Mouse (Mus musculus): Measurements from ENCODE around the gene Senp5.

Gene Senp5

DNA sequence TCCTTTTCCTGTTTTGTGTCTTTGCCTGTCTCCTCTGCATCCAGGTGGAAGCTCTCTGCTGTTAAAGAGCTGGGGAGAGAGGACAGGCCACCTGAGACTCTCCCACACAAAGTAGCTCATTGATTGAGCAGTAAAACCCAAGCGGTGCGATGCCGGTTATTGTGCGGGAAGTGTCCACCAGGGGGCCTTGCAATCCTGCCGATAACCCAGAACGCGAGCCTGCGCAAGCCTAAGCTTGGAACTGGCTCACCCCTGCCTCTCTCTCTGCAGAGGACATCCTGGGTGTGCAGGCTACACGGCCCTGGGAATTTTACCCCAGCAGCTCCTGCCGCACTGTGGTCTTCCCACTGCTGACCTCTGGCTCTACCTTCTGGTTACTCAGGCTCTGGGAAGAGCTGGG is 59.1 kb downstream of the Senp5 start:
- intact Hi-C loops (cut with DNase I) = no loop called here

DNA sequence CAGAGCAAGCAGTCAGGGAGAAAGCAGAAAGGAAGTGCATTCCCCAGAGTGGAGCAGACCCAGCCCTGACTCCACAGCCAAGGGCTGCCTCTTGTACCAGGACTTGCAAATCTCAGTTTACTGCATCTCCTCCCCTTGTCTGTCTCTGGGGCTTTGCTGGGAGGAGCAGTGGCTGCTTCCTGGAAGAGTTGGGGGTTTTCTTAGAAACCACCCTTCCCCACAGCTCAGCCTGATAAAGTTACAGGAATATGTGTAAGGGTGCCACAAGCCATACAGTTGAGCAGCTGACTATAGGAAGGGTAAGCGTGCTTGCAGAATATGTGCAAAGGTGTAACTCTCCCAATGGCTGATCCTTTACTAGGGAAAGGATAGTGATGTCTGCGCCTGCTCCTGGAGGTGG is 62.5 kb downstream of the Senp5 start:
- intact Hi-C loops (cut with DNase I) = no loop called here

DNA sequence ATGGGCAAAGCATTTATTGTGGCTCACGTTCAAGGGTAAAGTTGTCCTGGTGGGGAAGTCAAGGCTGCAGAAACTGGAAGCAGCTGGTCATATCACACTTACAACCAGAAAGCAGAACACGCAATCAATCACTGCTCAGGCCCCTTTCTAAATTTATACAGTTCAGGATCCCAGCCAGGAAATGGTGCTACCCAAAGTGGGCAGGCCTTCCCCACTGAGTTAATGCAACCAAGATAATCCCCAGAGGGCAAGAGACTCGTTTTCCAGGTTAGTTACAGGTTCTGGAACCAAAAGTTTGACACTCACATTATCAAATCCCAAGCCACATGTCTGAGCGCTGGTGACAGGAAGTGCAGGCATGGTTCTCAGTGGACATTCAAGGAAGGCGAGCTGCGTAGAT is 64.2 kb downstream of the Senp5 start:
- intact Hi-C loops (cut with DNase I) = no loop called here

DNA sequence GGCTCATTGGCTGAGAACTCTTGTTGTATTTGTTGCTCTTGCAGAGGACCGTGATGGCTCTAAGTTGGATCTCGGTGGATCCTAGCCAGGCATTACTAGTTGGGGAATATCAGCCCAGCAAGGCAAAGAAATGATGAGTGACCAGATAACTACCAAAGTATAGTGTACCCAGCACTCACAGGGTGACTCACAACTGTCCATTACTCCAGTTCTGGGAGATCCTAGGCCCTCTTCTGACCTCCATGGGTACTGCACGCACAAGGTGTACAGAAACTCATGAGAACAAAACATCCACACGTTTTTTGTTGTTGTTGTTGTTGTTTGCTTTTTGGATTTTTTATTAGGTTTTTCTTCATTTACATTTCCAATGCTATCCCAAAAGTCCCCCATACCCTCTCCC is 66.5 kb downstream of the Senp5 start:
- intact Hi-C loops (cut with DNase I) = no loop called here

DNA sequence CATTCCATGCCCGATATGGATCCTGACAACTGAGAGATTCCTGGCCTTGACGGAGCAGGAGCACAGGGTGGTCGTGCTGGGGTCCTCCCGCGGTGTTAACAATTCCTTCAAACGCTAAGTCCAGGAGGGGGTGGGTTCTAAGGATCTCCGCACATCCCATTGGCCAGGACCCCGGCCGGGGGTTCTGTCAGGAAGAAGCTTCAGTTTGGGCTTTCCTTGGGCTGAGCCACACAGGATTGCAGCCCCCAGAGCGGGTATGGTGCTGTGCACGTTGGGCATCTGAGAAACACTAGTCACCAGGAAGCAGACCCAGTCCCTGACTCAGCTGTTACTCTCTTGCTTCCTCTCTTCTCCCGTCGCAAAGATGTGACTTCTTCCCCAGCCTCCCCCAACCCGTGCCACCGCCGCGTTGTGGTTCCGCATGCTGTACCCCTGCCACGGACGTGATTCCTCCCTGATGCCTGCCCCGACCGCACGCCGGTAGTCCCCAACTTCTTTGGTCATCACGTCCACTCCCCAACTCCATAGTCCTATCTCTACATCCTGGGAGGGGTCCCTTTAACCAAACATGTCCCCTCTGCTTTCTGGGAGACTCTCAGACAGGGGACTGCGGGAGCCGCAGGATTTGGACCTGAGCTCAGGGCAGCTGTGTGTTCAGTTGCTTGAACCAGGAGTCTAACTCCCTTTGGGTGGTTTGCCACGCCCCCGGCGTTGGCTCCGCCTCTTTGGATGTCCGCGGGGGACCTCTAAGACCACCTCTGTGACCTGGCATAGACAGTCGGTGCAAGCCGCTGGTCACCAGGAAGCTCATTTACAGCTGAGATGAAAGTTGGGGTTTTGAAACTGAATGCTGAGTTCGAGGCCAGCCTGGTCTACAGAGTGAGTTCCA is 67.8 kb downstream of the Senp5 start:
- intact Hi-C loops (cut with DNase I) = no loop called here

DNA sequence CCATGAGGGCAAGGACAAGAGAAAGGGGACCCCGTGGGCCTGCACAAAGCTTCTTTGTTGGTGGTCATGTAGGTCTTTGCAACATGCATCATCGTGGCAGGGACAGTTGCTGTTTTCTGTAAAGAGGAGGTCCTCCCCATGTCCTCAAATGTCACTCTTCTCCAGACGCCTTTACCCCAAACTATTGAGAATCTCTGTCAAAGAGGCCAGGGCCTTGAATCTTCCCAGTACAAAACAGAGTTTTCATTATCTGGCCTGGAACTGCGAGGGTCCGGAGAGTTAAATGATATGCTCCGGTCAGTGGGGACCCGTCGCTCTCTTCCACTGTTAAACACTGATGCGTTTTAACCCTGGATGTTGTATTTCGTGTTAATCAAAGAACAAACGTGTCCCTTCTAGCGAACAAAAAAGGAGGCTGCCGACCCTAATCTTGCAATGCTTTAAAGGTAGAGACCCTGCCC is 68.5 kb downstream of the Senp5 start:
- intact Hi-C loops (cut with DNase I) = no loop called here

DNA sequence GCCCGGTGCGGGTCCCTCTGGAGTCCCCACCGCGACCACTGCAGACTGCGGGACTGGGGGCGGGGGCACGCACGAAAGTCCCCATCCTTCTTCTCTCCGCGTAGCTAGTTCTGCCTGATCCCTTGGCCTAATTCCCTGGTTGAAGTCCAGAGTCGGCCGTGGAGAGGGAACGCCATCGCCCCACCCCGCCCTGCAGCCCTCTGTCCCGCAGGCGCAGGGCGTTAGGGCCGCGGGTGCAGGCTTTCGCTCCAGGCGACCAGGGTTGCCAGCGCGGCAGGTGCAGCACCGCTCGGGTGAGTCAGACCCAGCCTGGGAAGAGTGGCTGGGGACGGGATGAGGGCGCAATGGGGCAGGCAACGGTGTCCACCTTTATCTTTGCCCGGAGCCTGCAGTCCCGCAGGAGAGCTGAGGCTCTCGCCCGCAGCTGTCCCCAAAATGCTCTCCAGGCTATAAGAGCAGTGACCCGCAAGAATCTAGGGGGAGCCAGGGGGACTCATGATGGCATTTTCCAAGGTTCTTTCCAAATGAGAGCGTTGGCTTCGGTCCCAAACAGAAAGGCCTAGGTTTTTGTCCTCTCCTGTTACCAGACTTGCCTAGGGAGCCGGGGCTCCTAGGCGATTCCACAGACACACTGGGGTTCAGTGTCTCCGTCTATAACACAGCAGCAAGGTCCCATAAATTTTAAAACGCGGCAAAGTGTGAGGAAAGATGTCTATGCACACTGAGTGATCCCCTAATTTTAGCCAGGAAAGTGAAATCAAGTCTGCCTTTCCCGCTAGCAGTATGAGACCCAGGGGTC is 69.1 kb downstream of the Senp5 start, which contains the start of gene Pigz:
TSS of gene Pigz (plus strand) at position 101 of the 799 bp plus-strand sequence.
- intact Hi-C loops (cut with DNase I) = no loop called here

DNA sequence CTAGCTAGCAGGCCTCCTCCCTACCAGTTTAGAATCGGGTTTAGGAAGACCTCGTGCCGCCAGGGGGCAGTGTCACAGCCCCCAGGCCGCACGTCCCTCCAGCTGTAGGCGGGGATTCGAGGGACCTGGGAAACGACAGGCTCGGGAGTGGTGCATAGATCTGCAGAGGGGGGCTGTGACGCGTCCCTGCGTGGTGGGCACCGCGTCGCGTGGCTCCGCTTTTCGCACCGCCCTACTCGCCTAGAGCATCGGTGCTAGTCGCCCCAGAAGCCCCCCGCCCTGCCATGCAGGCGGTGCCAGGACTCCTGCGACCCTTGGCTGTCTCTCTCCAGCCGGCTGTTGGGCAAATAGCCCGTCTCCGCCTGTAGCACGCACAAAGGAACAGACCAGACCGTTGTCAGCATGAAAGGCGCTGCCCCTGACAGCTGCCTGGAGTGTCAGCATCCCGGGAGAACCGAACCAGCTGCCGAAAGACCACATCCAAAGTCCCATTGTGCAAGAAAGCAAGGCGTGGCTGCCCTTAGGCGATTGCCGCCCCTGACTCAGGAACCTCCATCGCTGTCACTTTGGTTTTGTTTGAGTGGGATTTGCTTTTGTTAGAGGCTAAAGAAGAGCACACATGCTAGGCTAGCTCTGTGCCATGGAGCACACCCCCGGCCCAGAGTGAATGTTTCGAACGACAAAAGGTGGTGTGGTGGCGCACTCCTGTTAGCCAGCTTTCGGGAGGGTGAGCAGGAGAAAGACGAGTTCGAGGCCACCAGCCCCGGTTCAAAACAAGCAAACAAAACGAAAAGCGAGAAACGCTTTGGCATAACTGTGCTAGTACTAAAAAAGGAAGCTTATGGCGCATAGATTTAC is 70.0 kb downstream of the Senp5 start:
- intact Hi-C loops (cut with DNase I) = no loop called here

DNA sequence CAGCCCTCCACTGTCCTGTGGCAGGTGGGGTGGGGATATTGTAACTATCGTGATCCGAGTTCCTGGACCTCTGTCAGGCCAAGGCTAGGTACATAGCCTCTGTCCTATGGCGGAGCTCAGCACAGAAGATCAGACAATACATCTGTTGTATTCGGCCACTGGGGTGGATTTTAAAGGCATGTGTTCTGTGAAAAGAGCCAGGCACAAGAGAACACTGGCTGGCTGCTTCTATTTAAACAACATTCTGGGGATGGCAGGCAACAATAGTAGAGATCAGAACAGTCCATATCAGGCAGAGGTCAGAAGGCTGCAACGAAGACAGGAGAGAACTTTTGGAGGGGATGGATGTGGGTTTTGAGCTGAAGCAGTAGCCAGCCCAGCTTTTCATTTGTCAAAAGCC is 70.8 kb downstream of the Senp5 start:
- intact Hi-C loops (cut with DNase I) = no loop called here

DNA sequence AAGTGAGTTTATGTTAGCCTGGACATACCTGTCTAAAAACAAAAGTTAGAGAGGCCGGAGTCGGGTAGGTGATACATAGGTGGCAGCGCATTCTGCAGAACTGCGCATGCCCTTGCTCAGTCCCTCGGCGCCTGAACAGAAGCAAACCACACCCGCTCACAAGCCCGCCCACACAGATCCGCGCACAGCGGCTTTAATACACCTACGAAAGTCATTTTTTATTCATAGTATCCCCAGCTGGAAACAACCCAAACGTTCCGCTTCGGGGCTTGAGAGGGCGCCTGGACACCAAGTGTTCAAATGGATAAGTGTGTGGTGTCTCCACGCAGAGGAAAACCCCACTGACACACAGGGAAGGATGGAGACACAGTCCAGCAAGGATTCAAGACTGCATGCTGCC is 71.8 kb downstream of the Senp5 start:
- intact Hi-C loops (cut with DNase I) = no loop called here

DNA sequence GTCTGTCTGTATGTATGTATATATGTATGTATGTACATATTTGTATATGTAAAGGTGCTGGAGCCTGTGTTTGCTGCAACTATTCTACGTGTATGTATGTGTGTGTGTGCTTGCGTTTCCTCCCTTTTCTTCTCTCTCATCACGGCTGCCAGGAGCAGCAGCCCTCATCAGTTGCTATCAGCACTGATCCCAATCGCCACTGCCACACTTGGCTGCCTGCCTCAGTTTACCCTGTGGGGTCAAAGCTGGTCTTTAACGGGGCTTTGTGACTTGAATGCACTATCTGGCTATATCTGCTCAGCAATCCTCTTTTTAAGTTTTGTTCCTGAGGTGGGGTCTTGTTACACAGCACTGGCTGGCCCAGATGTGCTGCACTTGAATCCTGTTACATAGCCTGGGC is 75.7 kb downstream of the Senp5 start:
- intact Hi-C loops (cut with DNase I) = no loop called here

DNA sequence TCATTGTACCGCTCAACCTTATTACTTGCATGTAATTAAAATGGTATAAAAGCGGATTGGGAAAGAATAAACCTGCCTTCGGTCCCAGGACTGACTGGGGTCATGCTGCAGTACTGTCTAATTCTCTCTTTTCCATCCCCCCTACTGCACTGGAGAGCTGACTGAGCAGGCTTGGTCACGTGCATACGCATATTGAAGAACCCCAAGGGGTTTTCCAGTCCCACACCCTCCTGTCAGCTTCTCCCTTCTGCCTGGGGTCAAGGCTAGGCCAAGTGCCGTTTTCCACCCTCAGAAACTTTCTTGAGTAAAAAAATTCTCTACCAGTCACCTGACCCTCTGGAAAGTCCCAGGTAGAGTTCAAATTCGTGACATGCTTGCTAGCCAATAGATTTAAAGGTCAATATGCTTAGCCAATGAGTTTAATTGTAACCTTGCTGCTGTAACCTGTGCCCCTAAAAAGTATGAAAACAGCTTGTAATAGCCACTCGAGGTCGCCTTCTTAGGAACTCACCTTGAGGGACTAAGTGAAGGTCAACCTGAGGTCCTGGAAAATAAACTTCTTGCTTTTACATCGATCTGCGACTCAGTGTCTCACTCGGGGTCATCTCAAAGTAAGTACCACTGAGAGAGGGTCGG is 76.4 kb downstream of the Senp5 start:
- intact Hi-C loops (cut with DNase I) = no loop called here

DNA sequence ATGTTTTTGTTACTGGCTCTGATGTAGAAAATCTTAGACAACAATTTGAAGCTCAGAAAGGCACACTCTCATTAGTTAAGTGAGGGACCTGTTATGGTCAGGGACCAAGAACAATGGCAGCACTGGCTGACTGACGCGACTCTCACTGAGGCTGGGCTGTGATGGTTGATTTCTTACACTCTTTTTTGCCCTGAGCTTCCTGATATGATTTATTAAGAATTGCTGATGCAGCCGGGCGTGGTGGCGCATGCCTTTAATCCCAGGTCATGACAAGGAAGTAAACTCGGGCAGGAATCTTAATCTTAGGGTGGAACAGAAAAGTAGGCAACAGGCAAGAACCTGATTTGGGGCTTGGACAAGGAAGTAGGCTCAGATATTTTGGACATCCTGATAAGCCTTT is 77.0 kb downstream of the Senp5 start:
- intact Hi-C loops (cut with DNase I) = no loop called here

DNA sequence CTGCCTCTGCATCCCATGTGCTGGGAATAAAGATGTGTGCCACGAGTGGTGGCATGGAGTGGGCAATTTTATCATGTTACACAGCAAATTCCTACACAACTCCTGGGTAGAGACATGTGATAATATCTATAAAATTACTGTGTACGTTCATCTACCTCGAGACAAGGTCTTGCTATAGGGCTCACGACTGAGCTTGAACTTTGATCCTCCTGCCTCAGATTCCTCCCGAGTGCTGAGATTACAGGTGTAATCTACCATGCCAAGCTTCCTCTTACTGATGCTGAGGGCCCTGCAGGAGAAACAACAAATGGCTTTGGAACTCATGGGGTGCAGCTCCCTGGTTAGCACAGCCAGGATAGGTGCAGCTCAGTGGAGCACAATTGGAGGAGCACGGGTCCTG is 78.7 kb downstream of the Senp5 start:
- intact Hi-C loops (cut with DNase I) = no loop called here

DNA sequence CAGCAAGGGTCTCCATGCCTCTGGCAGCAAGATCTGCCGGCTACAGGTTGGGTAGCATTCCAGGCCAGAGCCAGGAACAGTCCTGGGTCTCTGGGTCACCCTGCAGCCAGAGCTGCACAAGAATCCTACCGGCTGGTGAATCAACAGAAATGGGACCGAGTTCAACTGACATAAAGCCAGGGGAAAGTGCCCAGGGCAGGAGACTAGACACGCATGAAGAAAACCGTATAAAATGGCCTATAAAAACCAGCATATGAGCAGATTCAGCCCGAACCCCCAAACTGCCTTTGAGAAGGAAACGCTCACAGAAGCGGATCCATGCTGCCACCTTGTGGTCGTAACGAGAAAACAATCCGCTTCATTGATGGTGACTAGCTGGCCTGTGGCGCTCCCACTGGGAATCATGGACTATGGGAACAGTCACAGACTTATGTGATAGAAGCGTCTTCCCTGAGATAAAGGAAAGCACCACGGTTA is 84.8 kb downstream of the Senp5 start:
- intact Hi-C loops (cut with DNase I) = loop anchor here (1.0 to 10.0 kb wide), 3 partner anchors 39 to 453 kb away; no protein-coding TSS in a partner anchor

DNA sequence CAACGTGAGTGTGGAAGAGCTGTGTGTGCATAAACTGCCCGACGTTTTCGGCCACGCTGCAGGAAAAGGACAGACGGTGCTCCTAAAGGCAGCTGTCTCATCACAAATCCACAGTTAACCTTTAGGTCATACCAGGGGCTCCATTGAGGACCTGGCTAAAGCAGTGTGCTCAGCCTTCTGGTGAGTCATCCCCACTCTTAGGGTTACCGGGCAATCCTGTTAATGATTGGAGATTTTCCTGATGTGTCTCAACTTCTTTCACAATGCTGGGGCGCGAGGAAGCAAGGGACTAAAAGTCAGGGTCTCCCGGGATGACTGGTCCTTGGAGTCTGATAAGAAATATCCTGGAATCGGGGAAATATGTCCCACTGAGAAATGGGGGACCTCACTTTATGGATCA is 85.3 kb downstream of the Senp5 start:
- intact Hi-C loops (cut with DNase I) = loop anchor here (1.0 to 10.0 kb wide), 3 partner anchors 38 to 453 kb away; no protein-coding TSS in a partner anchor

DNA sequence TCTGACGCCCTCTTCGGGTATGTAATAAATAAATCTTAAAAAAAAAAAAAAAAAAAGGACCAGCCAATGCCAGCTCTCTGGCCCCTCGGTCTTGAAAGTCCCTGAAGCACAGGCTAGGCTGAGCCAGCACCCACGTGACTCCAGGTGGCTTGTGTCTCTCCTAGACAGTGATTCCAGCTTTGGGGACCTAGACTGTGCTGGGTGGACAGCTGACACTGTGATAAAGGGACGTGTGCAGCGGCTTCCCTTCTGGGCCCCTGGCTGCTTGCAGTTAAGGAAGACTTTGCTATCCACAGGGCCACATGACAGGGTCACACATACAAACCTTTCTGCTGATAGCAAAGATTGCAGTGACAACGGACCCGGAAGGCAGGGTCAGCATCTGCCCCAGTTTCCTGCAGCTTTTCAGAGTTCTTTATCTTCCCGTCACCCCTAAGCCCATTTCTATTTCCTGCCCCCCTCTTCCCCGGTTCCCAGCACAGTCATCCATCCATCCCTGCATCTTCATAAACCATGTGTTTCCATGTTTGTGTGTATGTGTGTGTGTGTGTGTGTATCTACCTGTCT is 92.7 kb downstream of the Senp5 start:
- intact Hi-C loops (cut with DNase I) = loop anchor here (10.0 kb wide), 1 partner anchor 446 kb away; no protein-coding TSS in a partner anchor

Data from adrenal gland (tissue).